Mouse (Mus musculus): Measurements from ENCODE around the gene Gba2. TPM values are rescaled to one million over a fixed set of nuclear protein-coding genes. Genes with fewer than 3 reads are reported as not detected.

Gene Gba2
- total and polyA plus RNA-seq, 2 experiments: 5.3 to 10.9 TPM

DNA sequence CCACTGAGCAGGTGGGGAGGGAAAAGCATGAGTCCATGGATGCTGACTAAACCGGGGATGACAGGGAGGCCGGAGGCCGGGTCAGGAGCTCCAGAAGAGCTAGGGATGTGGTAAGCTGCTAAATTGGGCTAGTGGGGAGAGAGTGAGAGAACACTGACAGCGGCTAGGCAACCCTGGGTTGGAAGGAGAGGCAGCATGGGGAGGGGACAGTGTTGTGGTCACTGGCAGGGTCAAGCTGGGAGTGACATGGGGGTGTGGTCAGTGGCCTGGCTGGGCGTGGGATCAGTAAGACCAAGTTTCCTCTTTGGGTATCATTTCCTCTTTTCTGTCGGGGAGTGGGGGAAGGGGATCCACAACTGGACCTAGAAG is 18.4 kb downstream of the Gba2 start:
- H3K4me3 ChIP-seq (ENCODE audit: insufficient read depth, low read depth, low read length): peak overlapping the region; percentile 28
- H3K36me3 ChIP-seq (ENCODE audit: control insufficient read depth, insufficient read depth, low read length): peaks cover 23% of the 10 kb centered on the region
- TF ChIP-seq POLR2A (IDR thresholded peaks at IDR 0.05; ENCODE audit: extremely low read depth, insufficient read depth, low read length): no peak
- TF ChIP-seq CTCF (IDR thresholded peaks at IDR 0.05; ENCODE audit: low read depth, low read length): no peak
- H3K27ac ChIP-seq (replicated peaks; ENCODE audit: insufficient read depth, low read depth, low read length): peak overlapping the region; percentile 60
- H3K27me3 ChIP-seq (ENCODE audit: control insufficient read depth, insufficient read depth, low read length): no peaks in the 10 kb centered on the region
- peaks cover 24% of the 10 kb centered on the region for H3K4me1 ChIP-seq (ENCODE audit: control insufficient read depth, insufficient read depth, low read length)
- 30% methylated on average over 6 of the region's 6 CpGs for WGBS
- peak; percentile 53 for DNase-seq (ENCODE audit: extremely low read depth, low read depth, low spot score)
- peak overlapping the region; percentile 28 for H3K9ac ChIP-seq (ENCODE audit: low read depth, low read length)
- H3K79me2 ChIP-seq (ENCODE audit: control insufficient read depth, insufficient read depth, low read length): peaks cover 23% of the 10 kb centered on the region

- Histone ChIP-seq H3K27me3 (ENCODE audit: control insufficient read depth, insufficient read depth, low read length) (no peaks in the 10 kb centered on the region), H3K36me3 (ENCODE audit: control insufficient read depth, insufficient read depth, low read length) (peaks cover 23% of the 10 kb centered on the region), H3K79me2 (ENCODE audit: control insufficient read depth, insufficient read depth, low read length) (peaks cover 23% of the 10 kb centered on the region), H3K4me1 (ENCODE audit: control insufficient read depth, insufficient read depth, low read length) (peaks cover 24% of the 10 kb centered on the region), H3K9ac (ENCODE audit: low read depth, low read length) (peak overlapping the region; percentile 28), H3K27ac (replicated peaks; ENCODE audit: insufficient read depth, low read depth, low read length) (peak overlapping the region; percentile 60), H3K4me3 (ENCODE audit: insufficient read depth, low read depth, low read length) (peak overlapping the region; percentile 28)
- 70% methylated on average over 13 of the region's 13 CpGs for WGBS
- peak; percentile 26 for DNase-seq (ENCODE audit: extremely low read depth, low read depth, low spot score)
- TF ChIP-seq CTCF (IDR thresholded peaks at IDR 0.05; ENCODE audit: low read depth, low read length): no peak
- no peak for TF ChIP-seq POLR2A (IDR thresholded peaks at IDR 0.05; ENCODE audit: extremely low read depth, insufficient read depth, low read length)
Measured at GRCm38 (mm10) chr4:43559519-43560242, 19.0 kb downstream of the Gba2 start.

- peaks cover 24% of the 10 kb centered on the region for H3K4me1 ChIP-seq (ENCODE audit: control insufficient read depth, insufficient read depth, low read length)
- WGBS: 34% methylated on average over 13 of the region's 13 CpGs
Measured at GRCm38 (mm10) chr4:43558631-43559356, 19.9 kb downstream of the Gba2 start.

DNA sequence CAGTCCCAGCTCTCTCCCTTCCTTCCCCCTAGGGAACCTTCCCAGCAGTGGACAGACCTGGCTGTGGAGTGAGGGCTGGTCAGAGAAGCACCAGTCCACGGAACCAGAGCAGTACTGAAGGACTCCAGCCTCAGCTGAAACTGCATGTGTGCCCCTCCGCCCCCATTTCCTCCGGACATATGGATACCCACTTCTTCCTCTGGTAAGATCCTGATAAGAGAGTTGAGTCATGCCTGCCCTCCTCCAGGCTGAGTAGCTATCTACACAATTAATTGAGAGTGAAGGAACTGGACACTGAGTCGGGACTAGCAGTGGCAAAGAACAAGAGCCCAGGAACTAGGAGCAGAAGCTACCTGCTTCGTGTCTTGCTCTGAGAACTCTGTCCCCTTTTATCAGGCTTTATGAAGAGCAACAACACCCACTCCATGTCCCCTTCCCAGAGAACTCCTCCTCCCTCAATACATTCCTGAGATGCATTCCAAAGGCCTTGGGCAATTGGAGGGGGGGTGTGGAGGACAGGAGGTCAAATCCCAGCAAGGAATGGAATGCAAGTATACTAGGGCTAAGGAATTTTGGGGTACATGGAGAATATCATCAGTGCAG is 20.5 kb downstream of the Gba2 start:
- H3K27ac ChIP-seq (replicated peaks; ENCODE audit: insufficient read depth, low read depth, low read length): peak overlapping the region; percentile 5
- no peak overlapping the region for H3K9ac ChIP-seq (ENCODE audit: low read depth, low read length)
- peaks cover 35% of the 10 kb centered on the region for H3K36me3 ChIP-seq (ENCODE audit: control insufficient read depth, insufficient read depth, low read length)
- no peak overlapping the region for H3K4me3 ChIP-seq (ENCODE audit: insufficient read depth, low read depth, low read length)
- TF ChIP-seq CTCF (IDR thresholded peaks at IDR 0.05; ENCODE audit: low read depth, low read length): no peak
- TF ChIP-seq POLR2A (IDR thresholded peaks at IDR 0.05; ENCODE audit: extremely low read depth, insufficient read depth, low read length): no peak
- H3K79me2 ChIP-seq (ENCODE audit: control insufficient read depth, insufficient read depth, low read length): peaks cover 23% of the 10 kb centered on the region
- H3K27me3 ChIP-seq (ENCODE audit: control insufficient read depth, insufficient read depth, low read length): no peaks in the 10 kb centered on the region
- DNase-seq (ENCODE audit: extremely low read depth, low read depth, low spot score): peak; percentile 19
- WGBS: 63% methylated on average over 5 of the region's 5 CpGs
- H3K4me1 ChIP-seq (ENCODE audit: control insufficient read depth, insufficient read depth, low read length): peaks cover 19% of the 10 kb centered on the region

More at GRCm38 (mm10) chr4:43558631-43559356, 19.9 kb downstream of the Gba2 start:
- peak overlapping the region; percentile 51 for H3K9ac ChIP-seq (ENCODE audit: low read depth, low read length)
- no peaks in the 10 kb centered on the region for H3K27me3 ChIP-seq (ENCODE audit: control insufficient read depth, insufficient read depth, low read length)
- peak overlapping the region; percentile 18; the same call in 1 of the 2 replicates for H3K27ac ChIP-seq (replicated peaks; ENCODE audit: insufficient read depth, low read depth, low read length)
- peak overlapping the region; percentile 26; the same call in 1 of the 2 replicates for H3K4me3 ChIP-seq (ENCODE audit: insufficient read depth, low read depth, low read length)
- TF ChIP-seq POLR2A (IDR thresholded peaks at IDR 0.05; ENCODE audit: extremely low read depth, insufficient read depth, low read length): no peak
- TF ChIP-seq CTCF (IDR thresholded peaks at IDR 0.05; ENCODE audit: low read depth, low read length): no peak
- peaks cover 23% of the 10 kb centered on the region for H3K79me2 ChIP-seq (ENCODE audit: control insufficient read depth, insufficient read depth, low read length)
- DNase-seq (ENCODE audit: extremely low read depth, low read depth, low spot score): peak; percentile 39
- H3K36me3 ChIP-seq (ENCODE audit: control insufficient read depth, insufficient read depth, low read length): peaks cover 28% of the 10 kb centered on the region

- peaks cover 54% of the 10 kb centered on the region for H3K36me3 ChIP-seq (ENCODE audit: control insufficient read depth, insufficient read depth, low read length)
- H3K79me2 ChIP-seq (ENCODE audit: control insufficient read depth, insufficient read depth, low read length): peaks cover 21% of the 10 kb centered on the region
- DNase-seq (ENCODE audit: extremely low read depth, low read depth, low spot score): peak; percentile 21
- H3K4me1 ChIP-seq (ENCODE audit: control insufficient read depth, insufficient read depth, low read length): peaks cover 15% of the 10 kb centered on the region
- H3K27me3 ChIP-seq (ENCODE audit: control insufficient read depth, insufficient read depth, low read length): no peaks in the 10 kb centered on the region
- no peak overlapping the region for H3K4me3 ChIP-seq (ENCODE audit: insufficient read depth, low read depth, low read length)
- TF ChIP-seq CTCF (IDR thresholded peaks at IDR 0.05; ENCODE audit: low read depth, low read length) (no peak), POLR2A (IDR thresholded peaks at IDR 0.05; ENCODE audit: extremely low read depth, insufficient read depth, low read length) (no peak)
- H3K9ac ChIP-seq (ENCODE audit: low read depth, low read length): no peak overlapping the region
- H3K27ac ChIP-seq (replicated peaks; ENCODE audit: insufficient read depth, low read depth, low read length): no peak overlapping the region
- WGBS: 93% methylated on average over 7 of the region's 7 CpGs
Measured at GRCm38 (mm10) chr4:43555926-43556325, 22.7 kb downstream of the Gba2 start.
